Mouse (Mus musculus) liver, postnatal 0 days (tissue): Measurements from ENCODE around the gene Map1b. TPM values are rescaled to one million over a fixed set of nuclear protein-coding genes. Genes with fewer than 3 reads are reported as not detected.

Experiments
- ATAC-seq: fragments of 200-750 bp; cut with Nextera tagmentation; 2 replicates; pipeline ENCODE4 v1.8.0; 2017; ENCODE audit warnings: mild to moderate bottlenecking, moderate library complexity
- DNase-seq: peaks from one replicate; pipeline ENCODE4 v3.0.0-alpha.2; 2016
- H3K27ac ChIP-seq: fragments of 300-500 bp; sonication (generic); 2 replicates; pipeline ENCODE4 v1.5.1; 2014; ENCODE audit warnings: antibody characterized with exemption, moderate library complexity, mild to moderate bottlenecking, low read depth
- H3K27me3 ChIP-seq: fragments of 300-500 bp; sonication (generic); 2 replicates; pipeline ENCODE4 v1.6.1; 2014; ENCODE audit warnings: low read length, control low read depth, mixed read lengths; ENCODE audit not compliant: insufficient read depth
- H3K36me3 ChIP-seq: fragments of 300-500 bp; sonication (generic); replicated peaks from 2 replicates; pipeline ENCODE4 v1.6.1; 2014; ENCODE audit warnings: mild to moderate bottlenecking, control low read depth, low read length, moderate library complexity, mixed read lengths; ENCODE audit not compliant: insufficient read depth
- H3K4me1 ChIP-seq: fragments of 300-500 bp; sonication (generic); 2 replicates; pipeline ENCODE4 v1.6.1; 2014; ENCODE audit warnings: antibody characterized with exemption, mild to moderate bottlenecking, control low read depth; ENCODE audit not compliant: insufficient read depth
- H3K4me2 ChIP-seq: fragments of 300-500 bp; sonication (generic); 2 replicates; pipeline ENCODE4 v1.6.1; 2014; ENCODE audit warnings: low read depth, mild to moderate bottlenecking, low read length, moderate library complexity, mixed read lengths
- H3K4me3 ChIP-seq: fragments of 300-500 bp; sonication (generic); 2 replicates; pipeline ENCODE4 v1.5.1; 2014; ENCODE audit warnings: low read depth, low read length
- H3K9ac ChIP-seq: fragments of 300-500 bp; sonication (generic); replicated peaks from 2 replicates; pipeline ENCODE4 v1.6.1; 2014; ENCODE audit warnings: mild to moderate bottlenecking, moderate library complexity
- H3K9me3 ChIP-seq: fragments of 300-500 bp; sonication (generic); 2 replicates; pipeline ENCODE4 v1.6.1; 2016; ENCODE audit warnings: mild to moderate bottlenecking, control low read depth, low read length, mixed read lengths
- CTCF ChIP-seq: sonication (generic); IDR thresholded peaks from 2 replicates; pipeline ENCODE4 v1.5.1; 2016; ENCODE audit warnings: antibody characterized with exemption, low read depth
- EP300 ChIP-seq: IDR thresholded peaks from 2 replicates; pipeline ENCODE4 v1.6.1; 2016; ENCODE audit warnings: antibody characterized with exemption, low read depth, mild to moderate bottlenecking
- WGBS: fragments of 180-500 bp; shearing (Covaris S2); extraction: QIAGEN DNeasy Blood & Tissue Kit; methylation state at CpG from one replicate; pipeline ENCODE4 v1.1.7; 2014; ENCODE audit not compliant: insufficient replicate concordance; 5-methylcytosine and 5-hydroxymethylcytosine counted together
- polyA plus RNA-seq: library from polyadenylated mRNA; unstranded; fragments of >200 nt; fragmentation: Nextera tagmentation; extraction: Ambion mirVana; gene quantifications from 2 replicates; pipeline ENCODE4 v1.2.1, GENCODE M21; 2015

Gene Map1b
- polyA plus RNA-seq, 1 experiment from 2014 or later: 1.2 TPM

DNA sequence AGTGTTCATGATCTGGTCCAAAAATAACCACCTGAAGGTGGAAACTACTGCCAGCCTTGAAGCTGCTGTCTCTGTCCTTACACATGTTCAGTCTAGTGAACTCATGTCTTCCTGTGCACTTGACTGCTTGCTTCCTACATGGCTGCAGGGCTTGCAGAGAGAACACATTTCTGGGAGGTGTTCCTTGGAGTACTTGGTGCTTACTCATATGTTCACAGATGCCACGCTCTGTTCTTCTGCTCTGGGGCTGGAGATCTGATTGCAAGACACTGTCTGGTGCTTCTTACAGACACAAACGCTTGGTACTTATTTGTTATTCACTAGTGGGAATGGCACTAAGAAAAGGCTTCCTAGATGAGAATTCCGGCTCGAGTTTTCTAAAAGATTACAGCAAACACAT lies 54.5 kb downstream of the Map1b start:
- Histone ChIP-seq H3K9me3 (0 out of 2 replicates have a peak, but pooled peaks cover 3% of the 10 kb centered on the region), H3K9ac (no peak overlapping the region), H3K4me2 (no peak overlapping the region), H3K27ac (no peak overlapping the region), H3K4me1 (no peaks in the 10 kb centered on the region), H3K36me3 (no peaks in the 10 kb centered on the region), H3K27me3 (no peaks in the 10 kb centered on the region), H3K4me3 (no peak overlapping the region)
- TF ChIP-seq CTCF (no peak), EP300 (no peak)
- ATAC-seq (no peak), DNase-seq (no peak)
- 69% methylated on average over 4 of the region's 4 CpGs for WGBS

DNA sequence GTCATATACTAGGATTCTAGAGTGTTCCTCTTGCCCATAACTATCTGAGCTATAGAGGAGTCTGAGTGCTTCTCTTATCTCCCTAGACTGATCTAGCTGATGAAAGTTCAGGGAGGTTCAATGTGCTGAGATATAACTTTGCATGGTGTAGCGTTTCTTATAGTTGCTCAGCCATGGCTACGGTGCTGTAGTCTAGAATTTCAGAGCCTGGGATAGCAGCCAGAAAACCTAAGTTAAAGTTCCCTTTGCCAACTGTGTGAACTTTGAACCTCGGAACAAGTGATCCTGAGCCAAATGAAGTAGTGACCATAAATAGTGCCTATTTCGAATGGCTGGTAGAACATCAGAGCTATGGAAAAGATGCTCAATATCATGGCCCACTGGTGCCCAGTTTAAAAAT lies 56.7 kb downstream of the Map1b start:
- Histone ChIP-seq H3K4me2 (no peak overlapping the region), H3K27ac (no peak overlapping the region), H3K9me3 (0 out of 2 replicates have a peak, but pooled peaks cover 3% of the 10 kb centered on the region), H3K4me3 (no peak overlapping the region), H3K27me3 (no peaks in the 10 kb centered on the region), H3K4me1 (no peaks in the 10 kb centered on the region), H3K36me3 (no peaks in the 10 kb centered on the region), H3K9ac (no peak overlapping the region)
- ATAC-seq (no peak), DNase-seq (no peak)
- TF ChIP-seq EP300: no peak
- no peak for TF ChIP-seq CTCF
- 76% methylated on average over 4 of the region's 4 CpGs for WGBS

DNA sequence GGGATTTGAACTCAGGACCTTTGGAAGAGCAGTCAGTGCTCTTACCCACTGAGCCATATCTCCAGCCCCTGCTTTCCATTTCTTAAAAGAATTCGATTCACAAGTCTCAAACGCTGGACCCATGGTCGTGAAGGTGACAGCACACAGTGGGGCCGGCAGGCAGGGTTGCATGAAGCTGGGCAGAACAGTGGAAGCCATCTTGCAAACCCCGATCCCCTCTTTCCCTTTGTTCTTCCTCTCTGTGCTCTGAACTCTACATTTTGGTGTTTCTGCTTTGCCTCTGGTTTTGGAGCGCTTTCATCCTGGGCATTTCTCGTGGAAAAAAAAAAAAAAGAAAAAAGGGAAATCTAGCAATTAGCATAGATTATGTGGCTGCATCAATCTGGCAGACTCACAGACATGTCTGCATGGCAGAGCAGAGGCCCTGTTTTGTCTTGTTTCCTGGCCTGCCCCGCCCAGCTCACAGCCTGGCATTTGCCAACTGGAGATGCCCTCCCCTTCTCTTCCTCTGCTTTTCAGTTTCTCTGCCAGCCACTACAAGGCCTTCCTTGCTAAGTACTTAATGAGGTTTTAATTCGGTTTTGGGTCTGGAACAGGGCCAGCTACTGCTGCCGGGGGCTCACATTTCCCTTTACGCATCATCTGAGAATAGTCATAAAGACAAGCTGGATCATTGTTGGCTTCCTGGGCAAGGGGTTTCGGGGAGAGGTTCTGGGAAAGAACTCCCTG lies 57.5 kb downstream of the Map1b start:
- WGBS: 78% methylated on average over 12 of the region's 12 CpGs
- H3K27ac ChIP-seq: no peak overlapping the region
- H3K9me3 ChIP-seq: 0 out of 2 replicates have a peak, but pooled peaks cover 3% of the 10 kb centered on the region
- H3K4me1 ChIP-seq: no peaks in the 10 kb centered on the region
- no peak for ATAC-seq
- no peak overlapping the region for H3K4me2 ChIP-seq
- no peaks in the 10 kb centered on the region for H3K36me3 ChIP-seq
- no peak for DNase-seq
- H3K27me3 ChIP-seq: no peaks in the 10 kb centered on the region
- no peak overlapping the region for H3K4me3 ChIP-seq
- no peak overlapping the region for H3K9ac ChIP-seq
- TF ChIP-seq CTCF: no peak
- no peak for TF ChIP-seq EP300

DNA sequence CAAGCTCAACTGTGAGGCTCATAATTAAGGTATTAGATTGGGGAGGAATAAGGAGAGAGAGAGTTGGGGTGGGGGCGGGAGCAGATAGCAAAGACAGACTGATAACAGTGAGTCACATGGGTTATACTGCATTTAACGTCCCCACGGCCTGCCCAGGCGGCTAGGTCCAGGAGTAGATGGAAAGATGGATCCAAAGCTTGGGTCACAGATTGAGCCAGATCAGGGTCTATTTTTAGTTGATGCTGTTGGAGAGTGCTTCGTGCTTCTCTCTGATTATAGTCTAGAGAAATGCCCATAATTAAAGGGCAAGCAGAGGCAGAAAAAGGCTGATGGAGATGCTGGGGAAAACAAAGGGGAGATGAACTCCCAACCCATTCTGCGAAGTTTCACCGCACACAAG lies 61.4 kb downstream of the Map1b start:
- DNase-seq (no peak), ATAC-seq (no peak)
- H3K36me3 ChIP-seq: no peaks in the 10 kb centered on the region
- WGBS: 87% methylated on average over 7 of the region's 7 CpGs
- TF ChIP-seq CTCF (no peak), EP300 (no peak)
- no peaks in the 10 kb centered on the region for H3K27me3 ChIP-seq
- no peaks in the 10 kb centered on the region for H3K4me1 ChIP-seq
- H3K9ac ChIP-seq: no peak overlapping the region
- no peak overlapping the region for H3K4me3 ChIP-seq
- H3K4me2 ChIP-seq: no peak overlapping the region
- no peaks in the 10 kb centered on the region for H3K9me3 ChIP-seq
- H3K27ac ChIP-seq: no peak overlapping the region

DNA sequence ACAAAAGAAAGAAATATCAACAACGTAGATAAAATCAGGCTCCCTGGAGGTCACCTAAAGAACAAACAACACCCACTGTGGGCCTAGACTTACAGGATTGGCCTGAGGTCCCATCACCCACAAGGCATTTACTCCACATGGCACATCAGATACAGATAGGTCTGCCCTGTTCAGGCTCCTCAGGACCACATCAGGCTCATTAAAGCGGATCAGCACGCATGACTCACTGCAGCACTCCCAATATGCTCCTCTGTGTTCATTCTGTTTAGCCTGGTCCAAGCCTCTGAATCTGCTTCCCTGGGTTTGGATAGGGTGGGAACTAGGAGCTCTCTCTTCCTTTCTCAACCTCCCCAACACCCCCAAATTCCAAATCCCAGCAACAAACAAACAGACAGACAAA lies 63.9 kb downstream of the Map1b start:
- 83% methylated on average over 3 of the region's 3 CpGs for WGBS
- Histone ChIP-seq H3K4me2 (no peak overlapping the region), H3K27ac (no peak overlapping the region), H3K4me1 (no peaks in the 10 kb centered on the region), H3K4me3 (no peak overlapping the region), H3K36me3 (no peaks in the 10 kb centered on the region), H3K27me3 (no peaks in the 10 kb centered on the region), H3K9ac (no peak overlapping the region), H3K9me3 (no peaks in the 10 kb centered on the region)
- TF ChIP-seq CTCF (no peak), EP300 (no peak)
- ATAC-seq (no peak), DNase-seq (no peak)

DNA sequence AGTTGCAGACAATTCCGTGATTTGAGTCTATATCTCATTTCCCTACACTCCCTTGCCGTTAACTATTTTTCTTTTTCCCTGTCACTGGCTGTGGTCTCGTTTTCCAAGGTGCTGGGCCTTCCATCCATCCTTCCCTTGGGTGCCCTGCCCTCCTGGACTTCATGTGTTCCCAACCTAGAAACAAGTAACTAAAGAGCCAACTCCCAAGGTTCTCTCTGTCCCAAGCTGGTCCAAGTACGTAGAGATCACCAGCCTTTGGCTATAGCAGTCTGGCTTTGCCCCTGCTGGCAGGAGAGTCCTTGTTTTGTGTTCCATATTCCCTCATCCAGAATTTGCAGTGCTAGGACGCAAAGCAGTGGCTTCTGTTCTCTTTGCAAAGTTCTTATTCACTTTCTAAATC lies 65.1 kb downstream of the Map1b start:
- WGBS: 70% methylated on average over 5 of the region's 5 CpGs
- H3K36me3 ChIP-seq: no peaks in the 10 kb centered on the region

DNA sequence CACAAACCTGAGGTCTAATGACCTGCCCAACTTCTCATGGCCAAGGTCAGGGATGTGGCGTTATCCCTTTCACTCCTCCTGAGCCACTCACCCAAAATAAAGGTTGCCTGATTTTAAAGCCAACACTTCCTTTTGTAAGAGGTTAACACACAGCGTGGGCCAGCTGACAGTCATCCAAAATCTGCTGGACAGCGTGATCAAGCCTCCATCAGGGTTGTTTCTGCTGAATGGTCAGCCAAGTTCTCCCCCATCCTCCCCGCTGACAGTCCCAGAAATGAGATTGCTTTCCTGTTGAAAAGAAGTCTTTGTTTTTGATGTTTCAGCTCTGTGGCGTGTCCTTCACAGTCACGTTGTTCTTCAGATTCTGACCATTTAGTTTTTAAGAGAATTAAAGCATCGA lies 65.6 kb downstream of the Map1b start:
- H3K9ac ChIP-seq: no peak overlapping the region
- no peak for ATAC-seq
- no peak overlapping the region for H3K27ac ChIP-seq
- no peaks in the 10 kb centered on the region for H3K4me1 ChIP-seq
- no peaks in the 10 kb centered on the region for H3K27me3 ChIP-seq
- no peak for DNase-seq
- no peaks in the 10 kb centered on the region for H3K36me3 ChIP-seq
- no peaks in the 10 kb centered on the region for H3K9me3 ChIP-seq
- TF ChIP-seq CTCF (no peak), EP300 (no peak)
- no peak overlapping the region for H3K4me3 ChIP-seq
- WGBS: 77% methylated on average over 7 of the region's 7 CpGs
- no peak overlapping the region for H3K4me2 ChIP-seq

More for the DNA sequence above, 65.1 kb downstream of the Map1b start:
- Histone ChIP-seq H3K27me3 (no peaks in the 10 kb centered on the region), H3K4me1 (no peaks in the 10 kb centered on the region), H3K9me3 (no peaks in the 10 kb centered on the region), H3K27ac (no peak overlapping the region), H3K4me3 (no peak overlapping the region), H3K9ac (no peak overlapping the region), H3K4me2 (no peak overlapping the region)
- ATAC-seq (no peak), DNase-seq (no peak)
- TF ChIP-seq EP300 (no peak), CTCF (no peak)
